Mouse (Mus musculus) midbrain, embryonic 16.5 days (tissue): Measurements from ENCODE around the gene Mybpc2. TPM values are rescaled to one million over a fixed set of nuclear protein-coding genes. Genes with fewer than 3 reads are reported as not detected.

ENCODE experiments used
- ATAC-seq: fragments of 200-750 bp; cut with Nextera tagmentation; 2 replicates; pipeline ENCODE4 v1.8.0; 2017; ENCODE audit warnings: moderate TSS enrichment
- H3K27ac ChIP-seq: fragments of 300-500 bp; sonication (generic); 2 replicates; pipeline ENCODE4 v1.5.1; 2014; ENCODE audit warnings: mild to moderate bottlenecking, low read length, mixed read lengths
- H3K27me3 ChIP-seq: fragments of 300-500 bp; sonication (generic); 2 replicates; pipeline ENCODE4 v1.6.1; 2014; ENCODE audit warnings: low read depth, low read length, mixed read lengths; ENCODE audit not compliant: control insufficient read depth, insufficient read depth
- H3K36me3 ChIP-seq: fragments of 300-500 bp; sonication (generic); 2 replicates; pipeline ENCODE4 v1.6.1; 2014; ENCODE audit warnings: mild to moderate bottlenecking, low read length, moderate library complexity, mixed read lengths; ENCODE audit not compliant: control insufficient read depth, insufficient read depth
- H3K4me1 ChIP-seq: fragments of 300-500 bp; sonication (generic); 2 replicates; pipeline ENCODE4 v1.6.1; 2014; ENCODE audit warnings: mild to moderate bottlenecking, low read length, mixed read lengths; ENCODE audit not compliant: control insufficient read depth, insufficient read depth
- H3K4me2 ChIP-seq: fragments of 300-500 bp; sonication (generic); 2 replicates; pipeline ENCODE4 v1.6.1; 2014; ENCODE audit warnings: mild to moderate bottlenecking, low read length, mixed read lengths
- H3K4me3 ChIP-seq: fragments of 300-500 bp; sonication (generic); 2 replicates; pipeline ENCODE4 v1.5.1; 2014; ENCODE audit warnings: low read depth, mild to moderate bottlenecking, low read length, moderate library complexity, mixed read lengths
- H3K9ac ChIP-seq: fragments of 300-500 bp; sonication (generic); 2 replicates; pipeline ENCODE4 v1.6.1; 2014; ENCODE audit warnings: low read depth, low read length, mixed read lengths
- H3K9me3 ChIP-seq: fragments of 300-500 bp; sonication (generic); replicated peaks from 2 replicates; pipeline ENCODE4 v1.6.1; 2014; ENCODE audit warnings: mild to moderate bottlenecking, low read length, mixed read lengths; ENCODE audit not compliant: control insufficient read depth, poor library complexity, severe bottlenecking
- WGBS: fragments of 180-500 bp; shearing (Covaris S2); extraction: QIAGEN DNeasy Blood & Tissue Kit; methylation state at CpG from one replicate; pipeline ENCODE4 v1.1.7; 2014; 5-methylcytosine and 5-hydroxymethylcytosine counted together
- polyA plus RNA-seq: library from polyadenylated mRNA; unstranded; fragments of >200 nt; fragmentation: Nextera tagmentation; extraction: Ambion mirVana; gene quantifications from 2 replicates; pipeline ENCODE4 v1.2.1, GENCODE M21; 2015

The Mybpc2 gene
- polyA plus RNA-seq, 1 experiment from 2014 or later, result 0.16 TPM

GRCm38 (mm10) chr7:44549621-44550408 is 25.4 kb upstream of the Mybpc2 start:
- no peak overlapping the region for H3K27ac ChIP-seq
- H3K36me3 ChIP-seq, result peaks cover 4% of the 10 kb centered on the region; the same call in 1 of the 2 replicates
- peaks cover 23% of the 10 kb centered on the region for H3K4me1 ChIP-seq
- no peaks in the 10 kb centered on the region for H3K9me3 ChIP-seq
- 94% methylated on average over 23 of the region's 23 CpGs for WGBS
- no peak overlapping the region for H3K9ac ChIP-seq
- no peak overlapping the region for H3K4me3 ChIP-seq
- no peak overlapping the region for H3K4me2 ChIP-seq
- H3K27me3 ChIP-seq, result no peaks in the 10 kb centered on the region
- no peak for ATAC-seq

GRCm38 (mm10) chr7:44548497-44549087 is 24.1 kb upstream of the Mybpc2 start, which contains the start of gene Pold1:
Pold1 (minus strand) TSS chr7:44548849.
- Histone ChIP-seq H3K9ac (peak within 1 kb of the TSS; percentile 61), H3K4me2 (peak within 1 kb of the TSS; percentile 89)
- peak; percentile 89 for ATAC-seq

GRCm38 (mm10) chr7:44547725-44548124 is 23.3 kb upstream of the Mybpc2 start:
- peaks cover 4% of the 10 kb centered on the region; the same call in 1 of the 2 replicates for H3K36me3 ChIP-seq
- H3K4me1 ChIP-seq, result peaks cover 13% of the 10 kb centered on the region
- H3K9ac ChIP-seq, result no peak overlapping the region

More at GRCm38 (mm10) chr7:44548497-44549087, 24.1 kb upstream of the Mybpc2 start, which contains the start of gene Pold1:
- peaks cover 18% of the 10 kb centered on the region for H3K4me1 ChIP-seq
- peak within 1 kb of the TSS; percentile 59 for H3K27ac ChIP-seq
- H3K36me3 ChIP-seq, result peaks cover 4% of the 10 kb centered on the region; the same call in 1 of the 2 replicates
- no peaks in the 10 kb centered on the region for H3K27me3 ChIP-seq
- WGBS, result under 1% methylated on average over 43 of the region's 43 CpGs
- peak within 1 kb of the TSS; percentile 54 for H3K4me3 ChIP-seq
- H3K9me3 ChIP-seq, result no peaks in the 10 kb centered on the region

GRCm38 (mm10) chr7:44547041-44547440 is 22.6 kb upstream of the Mybpc2 start:
- Histone ChIP-seq H3K9me3 (no peaks in the 10 kb centered on the region), H3K4me3 (no peak overlapping the region), H3K27me3 (no peaks in the 10 kb centered on the region), H3K4me2 (no peak overlapping the region), H3K27ac (no peak overlapping the region), H3K9ac (no peak overlapping the region), H3K36me3 (peaks cover 4% of the 10 kb centered on the region; the same call in 1 of the 2 replicates), H3K4me1 (peaks cover 10% of the 10 kb centered on the region)
- ATAC-seq, result no peak
- over 99% methylated on average over 13 of the region's 13 CpGs for WGBS

More at GRCm38 (mm10) chr7:44547725-44548124, 23.3 kb upstream of the Mybpc2 start:
- Histone ChIP-seq H3K4me3 (peak overlapping the region; percentile 54), H3K27me3 (no peaks in the 10 kb centered on the region), H3K9me3 (no peaks in the 10 kb centered on the region), H3K4me2 (peak overlapping the region; percentile 89), H3K27ac (no peak overlapping the region)
- WGBS, result 27% methylated on average over 5 of the region's 5 CpGs
- ATAC-seq, result no peak

- Histone ChIP-seq H3K4me1 (peaks cover 10% of the 10 kb centered on the region), H3K4me2 (no peak overlapping the region), H3K36me3 (peaks cover 4% of the 10 kb centered on the region; the same call in 1 of the 2 replicates), H3K27ac (no peak overlapping the region), H3K9ac (no peak overlapping the region), H3K9me3 (no peaks in the 10 kb centered on the region), H3K27me3 (no peaks in the 10 kb centered on the region), H3K4me3 (no peak overlapping the region)
- ATAC-seq, result no peak
- 97% methylated on average over 3 of the region's 3 CpGs for WGBS
These were observed 21.8 kb upstream of the Mybpc2 start for GRCm38 (mm10) chr7:44546274-44546673.

GRCm38 (mm10) chr7:44543071-44543470 is 18.6 kb upstream of the Mybpc2 start:
- WGBS, result 82% methylated on average over 12 of the region's 12 CpGs
- peaks cover 7% of the 10 kb centered on the region for H3K4me1 ChIP-seq
- H3K36me3 ChIP-seq, result peaks cover 4% of the 10 kb centered on the region; the same call in 1 of the 2 replicates
- no peak overlapping the region for H3K9ac ChIP-seq
- H3K27me3 ChIP-seq, result no peaks in the 10 kb centered on the region
- H3K9me3 ChIP-seq, result no peaks in the 10 kb centered on the region
- no peak overlapping the region for H3K27ac ChIP-seq
- H3K4me3 ChIP-seq, result no peak overlapping the region
- H3K4me2 ChIP-seq, result no peak overlapping the region
- ATAC-seq, result no peak

- H3K9ac ChIP-seq, result no peak overlapping the region
- H3K27ac ChIP-seq, result no peak overlapping the region
- H3K4me1 ChIP-seq, result peaks cover 2% of the 10 kb centered on the region
- no peak for ATAC-seq
- 95% methylated on average over 11 of the region's 11 CpGs for WGBS
- no peak overlapping the region for H3K4me2 ChIP-seq
- H3K27me3 ChIP-seq, result no peaks in the 10 kb centered on the region
- H3K36me3 ChIP-seq, result peaks cover 4% of the 10 kb centered on the region; the same call in 1 of the 2 replicates
- no peak overlapping the region for H3K4me3 ChIP-seq
- H3K9me3 ChIP-seq, result no peaks in the 10 kb centered on the region
These were observed 18.1 kb upstream of the Mybpc2 start for GRCm38 (mm10) chr7:44542555-44542954.

- Histone ChIP-seq H3K9ac (no peak overlapping the region), H3K4me3 (no peak overlapping the region), H3K27ac (no peak overlapping the region), H3K4me1 (no peaks in the 10 kb centered on the region), H3K27me3 (no peaks in the 10 kb centered on the region), H3K36me3 (peaks cover 4% of the 10 kb centered on the region; the same call in 1 of the 2 replicates), H3K9me3 (no peaks in the 10 kb centered on the region), H3K4me2 (no peak overlapping the region)
- ATAC-seq, result no peak
- 94% methylated on average over 40 of the region's 41 CpGs for WGBS
These were observed 14.5 kb upstream of the Mybpc2 start for GRCm38 (mm10) chr7:44538756-44539624.
